Mouse (Mus musculus) lung, embryonic 16.5 days (tissue): Measurements from ENCODE around the gene Ifnab. TPM values are rescaled to one million over a fixed set of nuclear protein-coding genes. Genes with fewer than 3 reads are reported as not detected.

Experiments
- ATAC-seq: fragments of 200-750 bp; cut with Nextera tagmentation; 2 replicates; pipeline ENCODE4 v1.8.0; 2017; ENCODE audit warnings: low read depth, mild to moderate bottlenecking, moderate library complexity
- H3K27ac ChIP-seq: fragments of 300-500 bp; sonication (generic); 2 replicates; pipeline ENCODE4 v1.5.1; 2014; ENCODE audit warnings: mild to moderate bottlenecking, control low read depth, low read length
- H3K27me3 ChIP-seq: fragments of 300-500 bp; sonication (generic); 2 replicates; pipeline ENCODE4 v1.6.1; 2014; ENCODE audit warnings: low read depth, low read length, mixed read lengths; ENCODE audit not compliant: control insufficient read depth, insufficient read depth
- H3K36me3 ChIP-seq: fragments of 300-500 bp; sonication (generic); 2 replicates; pipeline ENCODE4 v1.6.1; 2014; ENCODE audit warnings: low read length; ENCODE audit not compliant: control insufficient read depth, insufficient read depth
- H3K4me1 ChIP-seq: fragments of 300-500 bp; sonication (generic); replicated peaks from 2 replicates; pipeline ENCODE4 v1.6.1; 2014; ENCODE audit warnings: low read length, mixed read lengths; ENCODE audit not compliant: control insufficient read depth, insufficient read depth
- H3K4me2 ChIP-seq: fragments of 300-500 bp; sonication (generic); 2 replicates; pipeline ENCODE4 v1.6.1; 2014; ENCODE audit warnings: low read depth, low read length, control low read depth
- H3K4me3 ChIP-seq: fragments of 300-500 bp; sonication (generic); 2 replicates; pipeline ENCODE4 v1.5.1; 2014; ENCODE audit warnings: mild to moderate bottlenecking, low read length, control low read depth
- H3K9ac ChIP-seq: fragments of 300-500 bp; sonication (generic); 2 replicates; pipeline ENCODE4 v1.6.1; 2014; ENCODE audit warnings: low read length, control low read depth
- H3K9me3 ChIP-seq: fragments of 300-500 bp; sonication (generic); 2 replicates; pipeline ENCODE4 v1.6.1; 2016; ENCODE audit warnings: low read length; ENCODE audit not compliant: control insufficient read depth
- WGBS: fragments of 180-500 bp; shearing (Covaris S2); extraction: QIAGEN DNeasy Blood & Tissue Kit; methylation state at CpG from one replicate; pipeline ENCODE4 v1.1.7; 2014; 5-methylcytosine and 5-hydroxymethylcytosine counted together
- polyA plus RNA-seq: library from polyadenylated mRNA; unstranded; fragments of >200 nt; fragmentation: Nextera tagmentation; extraction: Ambion mirVana; gene quantifications from 2 replicates; pipeline ENCODE4 v1.2.1, GENCODE M21; 2015

The Ifnab gene
- polyA plus RNA-seq, 1 experiment from 2014 or later: not detected

DNA sequence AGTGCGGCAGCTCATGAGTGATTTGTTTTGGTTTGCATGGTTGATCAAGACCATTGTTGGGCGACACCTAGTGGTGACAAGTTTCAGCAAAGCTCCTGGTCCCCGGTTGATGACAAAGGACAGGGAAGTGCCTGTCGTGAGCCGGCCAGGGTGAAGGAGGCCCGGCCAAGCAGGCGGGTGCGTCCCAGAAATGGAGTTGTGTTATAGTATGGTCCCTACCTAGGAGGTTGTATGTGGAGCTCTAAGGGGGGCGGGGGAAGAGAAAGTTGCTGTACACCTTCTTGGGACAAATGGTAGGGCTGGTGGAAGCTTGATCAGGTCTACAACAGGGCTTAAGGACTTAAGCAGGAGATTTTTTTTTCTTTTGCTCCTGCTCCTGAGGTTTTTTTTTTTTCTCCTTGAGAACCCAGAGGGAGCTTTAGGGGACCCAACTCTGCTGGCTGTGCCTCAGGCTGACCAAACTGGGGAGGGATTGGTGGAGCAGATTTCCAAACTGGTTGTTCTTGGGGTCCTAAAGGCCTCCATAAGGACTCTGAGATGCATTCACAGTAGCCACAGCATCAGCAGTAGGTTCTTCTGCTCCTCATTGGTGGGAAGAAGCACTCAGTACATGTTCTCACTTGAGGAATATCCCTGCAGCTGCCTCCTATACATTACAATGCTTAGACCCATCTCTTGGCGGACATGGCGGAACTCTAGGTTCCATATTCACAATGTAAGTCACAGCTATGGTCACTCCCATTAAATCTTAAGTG is 49.9 kb downstream of the Ifnab start:
- Histone ChIP-seq H3K9ac (peak overlapping the region; percentile 53), H3K27ac (no peak overlapping the region; the same call in 1 of the 2 replicates), H3K9me3 (no peaks in the 10 kb centered on the region), H3K36me3 (no peaks in the 10 kb centered on the region), H3K4me3 (peak overlapping the region; percentile 58), H3K4me1 (no peaks in the 10 kb centered on the region), H3K4me2 (peak overlapping the region; percentile 65), H3K27me3 (no peaks in the 10 kb centered on the region)
- peak; percentile 96 for ATAC-seq
- WGBS: 8% methylated on average over 11 of the region's 11 CpGs

DNA sequence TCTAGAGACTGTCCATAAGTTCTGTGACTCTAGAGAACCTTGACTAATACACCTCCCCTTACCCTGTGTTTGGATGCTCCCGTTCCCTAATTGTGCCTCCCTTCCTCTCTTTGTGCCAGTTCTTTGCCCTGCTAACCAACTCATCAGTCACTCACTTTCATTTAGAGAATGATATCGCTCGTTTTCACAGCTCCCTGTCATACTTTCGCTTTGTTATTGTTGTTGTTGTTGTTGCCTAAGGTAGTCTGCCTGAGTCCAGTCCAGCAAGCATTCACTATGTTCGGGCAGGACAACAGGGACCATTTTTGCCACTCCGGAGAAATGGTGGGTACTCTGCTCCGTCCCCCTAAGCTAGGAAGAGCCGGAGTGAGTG is 50.5 kb downstream of the Ifnab start:
- 50% methylated on average over 8 of the region's 8 CpGs for WGBS
- peak overlapping the region; percentile 58 for H3K4me3 ChIP-seq
- no peaks in the 10 kb centered on the region for H3K36me3 ChIP-seq
- peak overlapping the region; percentile 65 for H3K4me2 ChIP-seq
- H3K4me1 ChIP-seq: no peaks in the 10 kb centered on the region
- no peaks in the 10 kb centered on the region for H3K27me3 ChIP-seq
- no peak for ATAC-seq
- H3K9me3 ChIP-seq: no peaks in the 10 kb centered on the region
- peak overlapping the region; percentile 53 for H3K9ac ChIP-seq
- H3K27ac ChIP-seq: no peak overlapping the region

Other genes with a start within 250 kb of the Ifnab start
- gene Ifnb1, start 168.6 kb downstream of the Ifnab start, polyA plus RNA-seq: not detected in 2 replicates
- gene Ifna15, start 133.1 kb downstream of the Ifnab start, polyA plus RNA-seq: not detected in 2 replicates
- not detected in 2 replicates for gene Ifna14, start 119.6 kb downstream of the Ifnab start, polyA plus RNA-seq
- gene Ifna9, start 99.0 kb downstream of the Ifnab start, polyA plus RNA-seq: not detected in 2 replicates
- gene Ifna12, start 88.0 kb downstream of the Ifnab start, polyA plus RNA-seq: not detected in 2 replicates
- not detected in 2 replicates for gene C87499, start 56.9 kb downstream of the Ifnab start, polyA plus RNA-seq
- not detected in 2 replicates for gene Ifna13, start 46.9 kb downstream of the Ifnab start, polyA plus RNA-seq
- gene Ifna16, start 14.4 kb downstream of the Ifnab start, polyA plus RNA-seq: not detected in 2 replicates
- not detected in 2 replicates for gene Ifna2, start 7.4 kb downstream of the Ifnab start, polyA plus RNA-seq
- 0.82 and 1.2 TPM in 2 replicates for gene Gm26566, start 30.4 kb upstream of the Ifnab start, polyA plus RNA-seq
- gene Klhl9, start 31.1 kb upstream of the Ifnab start, polyA plus RNA-seq: 88.1 and 91.8 TPM in 2 replicates
- not detected in 2 replicates for gene Gm13271, start 63.5 kb upstream of the Ifnab start, polyA plus RNA-seq
- 0.31 TPM in 1 of 2 replicates, not detected in the other for gene Gm13283, start 68.8 kb upstream of the Ifnab start, polyA plus RNA-seq
- 0.38 and 0.49 TPM in 2 replicates for gene Gm13290, start 82.5 kb upstream of the Ifnab start, polyA plus RNA-seq
- not detected in 2 replicates for gene Gm13289, start 85.6 kb upstream of the Ifnab start, polyA plus RNA-seq
- gene Gm13272, start 88.5 kb upstream of the Ifnab start, polyA plus RNA-seq: not detected in 2 replicates
- 0.34 TPM in 1 of 2 replicates, not detected in the other for gene Ifnz, start 90.8 kb upstream of the Ifnab start, polyA plus RNA-seq
- 0.36 and 1.2 TPM in 2 replicates for gene Gm13276, start 94.3 kb upstream of the Ifnab start, polyA plus RNA-seq
- gene Gm13277, start 97.3 kb upstream of the Ifnab start, polyA plus RNA-seq: not detected in 2 replicates
- not detected in 2 replicates for gene Gm13278, start 100.2 kb upstream of the Ifnab start, polyA plus RNA-seq
- not detected in 2 replicates for gene Gm13275, start 103.1 kb upstream of the Ifnab start, polyA plus RNA-seq
- not detected in 2 replicates for gene Gm13279, start 106.0 kb upstream of the Ifnab start, polyA plus RNA-seq
- 1.5 and 1.8 TPM in 2 replicates for gene Gm13285, start 108.3 kb upstream of the Ifnab start, polyA plus RNA-seq
- not detected in 2 replicates for gene Gm13287, start 111.9 kb upstream of the Ifnab start, polyA plus RNA-seq
- gene Gm13288, start 114.2 kb upstream of the Ifnab start, polyA plus RNA-seq: not detected in 2 replicates
- gene Ifna7, start 124.9 kb upstream of the Ifnab start, polyA plus RNA-seq: not detected in 2 replicates
- not detected in 2 replicates for gene Ifna11, start 128.6 kb upstream of the Ifnab start, polyA plus RNA-seq
- not detected in 2 replicates for gene Ifna6, start 136.1 kb upstream of the Ifnab start, polyA plus RNA-seq
- gene Ifna5, start 144.2 kb upstream of the Ifnab start, polyA plus RNA-seq: not detected in 2 replicates
- gene Ifna4, start 150.5 kb upstream of the Ifnab start, polyA plus RNA-seq: not detected in 2 replicates
- not detected in 2 replicates for gene Ifna1, start 158.7 kb upstream of the Ifnab start, polyA plus RNA-seq
- gene Ifne, start 188.8 kb upstream of the Ifnab start, polyA plus RNA-seq: not detected in 2 replicates